Mouse (Mus musculus) left cerebral cortex, postnatal 36 days (tissue): ENCODE results near the gene Lmln. TPM values are rescaled to one million over a fixed set of nuclear protein-coding genes. Genes with fewer than 3 reads are reported as not detected.
A peak's percentile ranks its signal among the peaks of the same experiment; 100 is the strongest.
"Not testable (repeated sequence)": the region's sequence is repeated elsewhere in the genome, so short reads cannot be mapped to it uniquely, and the experiment has no call there.

Source experiments
- DNase-seq, 2 experiments: peaks; one replicate each; pipeline ENCODE4 v3.0.0; 2021 to 2022; ENCODE audit warnings: low spot score in 2 of 2, mixed read lengths in 1 of 2
- intact Hi-C: fragments of 180-260 bp; cut with DNase I; formaldehyde crosslinking; loops from one replicate; pipeline ENCODE4 v1.15.1; 2025
- microRNA-seq: library from miRNA; unstranded; fragments of <30 nt; microRNA quantifications from one replicate; pipeline ENCODE4 v1.2.0, GENCODE M21; 2022
- total RNA-seq, 2 experiments: library from RNA; stranded (reverse); gene quantifications; 2 replicates each; pipeline ENCODE4 v1.2.3; 2021

Gene Lmln
- total RNA-seq, 2 experiments from 2014 or later: 10.3 to 11.9 TPM

- intact Hi-C loops: no loop called here
Measured at GRCm38 (mm10) chr16:33170716-33171587, 108.6 kb downstream of the Lmln start.

GRCm38 (mm10) chr16:33171800-33172199, 109.5 kb downstream of the Lmln start:
- DNase-seq: no peak
- intact Hi-C loops: no loop called here

More at GRCm38 (mm10) chr16:33170716-33171587, 108.6 kb downstream of the Lmln start:
- DNase-seq: no peak

- no peak for DNase-seq
- intact Hi-C loops: no loop called here
Measured at GRCm38 (mm10) chr16:33173151-33173550, 110.8 kb downstream of the Lmln start.

GRCm38 (mm10) chr16:33174695-33175094, 112.4 kb downstream of the Lmln start:
- intact Hi-C loops: no loop called here

GRCm38 (mm10) chr16:33176831-33177230, 114.5 kb downstream of the Lmln start:
- DNase-seq, intact Hi-C loops: not testable (repeated sequence)

More at GRCm38 (mm10) chr16:33174695-33175094, 112.4 kb downstream of the Lmln start:
- DNase-seq: no peak

Small RNAs within 50 kb of the gene (microRNA-seq; reads per million reads assigned to microRNA genes)
- gene Gm22231 (not detected), gene Mir1947 (4.1 reads per million, percentile 11 among the genes with 10 or more reads in this experiment)

Other genes starting within 250 kb of the Lmln start
- 100 to 1,000 TPM; 115 to 121 TPM for gene Fyttd1, start 185.0 kb upstream of the Lmln start, total RNA-seq
- 10 to 100 TPM; 60.7 to 72.2 TPM for gene Rubcn, start 184.8 kb upstream of the Lmln start, total RNA-seq
- gene Lrch3, start 148.4 kb upstream of the Lmln start, total RNA-seq: 10 to 100 TPM; 31.5 to 39.3 TPM
- gene Iqcg, start 6.3 kb upstream of the Lmln start, total RNA-seq: 1 to 10 TPM; 5.4 to 5.8 TPM
- 100 to 1,000 TPM; 266 to 277 TPM for gene Rpl35a, start 6.1 kb upstream of the Lmln start, total RNA-seq
- gene Osbpl11, start 122.5 kb downstream of the Lmln start, total RNA-seq: 10 to 100 TPM; 15.0 to 16.4 TPM
- 10 to 100 TPM; 37.0 to 40.0 TPM for gene Snx4, start 188.9 kb downstream of the Lmln start, total RNA-seq